Mouse (Mus musculus) midbrain, postnatal 0 days (tissue): ENCODE data around the gene Comtd1. TPM values are rescaled to one million over a fixed set of nuclear protein-coding genes. Genes with fewer than 3 reads are reported as not detected.

Experiments used
- ATAC-seq: fragments of 200-750 bp; cut with Nextera tagmentation; 2 replicates; pipeline ENCODE4 v1.8.0; 2017; ENCODE audit warnings: moderate number of reproducible peaks, mild to moderate bottlenecking, moderate TSS enrichment, moderate library complexity; ENCODE audit not compliant: low FRiP score
- DNase-seq: peaks from one replicate; pipeline ENCODE4 v3.0.0-alpha.2; 2015; ENCODE audit warnings: low spot score
- H3K27ac ChIP-seq: fragments of 300-500 bp; sonication (generic); 2 replicates; pipeline ENCODE4 v1.5.1; 2014; ENCODE audit warnings: low read depth, mild to moderate bottlenecking, low read length, mixed read lengths
- H3K27me3 ChIP-seq: fragments of 300-500 bp; sonication (generic); 2 replicates; pipeline ENCODE4 v1.6.1; 2014; ENCODE audit warnings: low read length, control low read depth, mixed read lengths; ENCODE audit not compliant: insufficient read depth
- H3K36me3 ChIP-seq: fragments of 300-500 bp; sonication (generic); 2 replicates; pipeline ENCODE4 v1.6.1; 2014; ENCODE audit warnings: low read length, control low read depth, mixed read lengths; ENCODE audit not compliant: insufficient read depth
- H3K4me1 ChIP-seq: fragments of 300-500 bp; sonication (generic); 2 replicates; pipeline ENCODE4 v1.6.1; 2014; ENCODE audit warnings: mild to moderate bottlenecking, control low read depth, antibody characterized with exemption, low read length, mixed read lengths; ENCODE audit not compliant: insufficient read depth
- H3K4me2 ChIP-seq: fragments of 300-500 bp; sonication (generic); 2 replicates; pipeline ENCODE4 v1.6.1; 2014; ENCODE audit warnings: low read depth, mild to moderate bottlenecking, low read length, mixed read lengths; ENCODE audit not compliant: poor library complexity, severe bottlenecking
- H3K4me3 ChIP-seq: fragments of 300-500 bp; sonication (generic); 2 replicates; pipeline ENCODE4 v1.5.1; 2014; ENCODE audit warnings: low read depth, mild to moderate bottlenecking, low read length, moderate library complexity
- H3K9ac ChIP-seq: fragments of 300-500 bp; sonication (generic); replicated peaks from 2 replicates; pipeline ENCODE4 v1.6.1; 2014; ENCODE audit warnings: mild to moderate bottlenecking, low read length, moderate library complexity, mixed read lengths; ENCODE audit not compliant: poor library complexity, severe bottlenecking
- H3K9me3 ChIP-seq: fragments of 300-500 bp; sonication (generic); 2 replicates; pipeline ENCODE4 v1.6.1; 2016; ENCODE audit warnings: low read length, control low read depth
- CTCF ChIP-seq: IDR thresholded peaks from 2 replicates; pipeline ENCODE4 v1.5.1; 2016; ENCODE audit warnings: antibody characterized with exemption, mild to moderate bottlenecking
- WGBS: fragments of 180-500 bp; shearing (Covaris S2); extraction: QIAGEN DNeasy Blood & Tissue Kit; methylation state at CpG from one replicate; pipeline ENCODE4 v1.1.7; 2014; 5-methylcytosine and 5-hydroxymethylcytosine counted together
- polyA plus RNA-seq: library from polyadenylated mRNA; unstranded; fragments of >200 nt; fragmentation: Nextera tagmentation; extraction: Ambion mirVana; gene quantifications from 2 replicates; pipeline ENCODE4 v1.2.1, GENCODE M21; 2015
- total RNA-seq: library from RNA; depleted of rRNA; stranded (reverse); fragments of >200 nt; gene quantifications from 2 replicates; pipeline ENCODE4 v1.2.3, GENCODE M21; 2014

Comtd1 gene
- total and polyA plus RNA-seq, 2 experiments from 2014 or later: 38.5 to 58.4 TPM

DNA sequence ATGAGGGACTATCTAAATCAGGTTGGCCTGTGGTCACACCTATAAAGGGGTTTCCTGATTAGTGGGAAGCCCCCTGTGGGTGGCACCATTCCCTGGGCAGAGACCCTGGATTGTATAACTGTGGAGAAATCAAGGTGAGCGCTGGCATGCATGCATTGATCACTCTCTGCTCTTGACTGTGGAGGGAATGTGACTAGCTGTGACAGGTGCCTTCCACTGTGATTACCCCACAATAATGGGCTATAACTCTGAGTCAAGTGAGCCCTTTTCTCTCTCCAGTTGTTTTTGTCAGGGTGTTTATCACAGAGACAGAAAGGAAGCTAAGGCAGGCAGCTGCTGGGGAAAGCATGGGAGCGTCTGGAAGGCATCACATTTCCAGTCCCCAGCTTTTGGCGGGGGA lies 32.5 kb downstream of the Comtd1 start:
- no peaks in the 10 kb centered on the region for H3K9me3 ChIP-seq
- H3K9ac ChIP-seq: no peak overlapping the region
- WGBS: 81% methylated on average over 3 of the region's 3 CpGs
- H3K4me2 ChIP-seq: no peak overlapping the region
- no peak for ATAC-seq
- DNase-seq: no peak
- H3K27me3 ChIP-seq: no peaks in the 10 kb centered on the region
- H3K4me3 ChIP-seq: no peak overlapping the region
- no peaks in the 10 kb centered on the region for H3K36me3 ChIP-seq
- H3K4me1 ChIP-seq: no peaks in the 10 kb centered on the region
- TF ChIP-seq CTCF: no peak
- no peak overlapping the region for H3K27ac ChIP-seq

DNA sequence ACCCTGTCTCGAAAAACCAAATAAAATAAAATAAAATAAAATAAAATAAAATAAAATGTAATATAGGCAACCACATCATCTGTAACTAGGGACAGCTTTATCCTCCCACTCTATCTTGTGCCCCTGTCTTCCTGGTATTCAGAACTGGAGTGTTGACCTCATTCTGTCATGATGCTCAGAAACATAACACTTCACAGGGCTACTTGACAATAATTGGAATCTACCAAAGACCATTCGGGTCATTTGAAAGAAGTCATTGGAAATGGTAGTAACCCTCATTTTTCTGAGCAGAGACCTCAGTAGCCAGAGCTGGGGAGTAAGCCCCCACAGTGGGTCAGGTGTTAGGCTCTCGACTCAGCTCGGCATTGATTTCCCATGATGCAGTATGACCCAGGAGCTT lies 34.2 kb downstream of the Comtd1 start:
- no peak for ATAC-seq

DNA sequence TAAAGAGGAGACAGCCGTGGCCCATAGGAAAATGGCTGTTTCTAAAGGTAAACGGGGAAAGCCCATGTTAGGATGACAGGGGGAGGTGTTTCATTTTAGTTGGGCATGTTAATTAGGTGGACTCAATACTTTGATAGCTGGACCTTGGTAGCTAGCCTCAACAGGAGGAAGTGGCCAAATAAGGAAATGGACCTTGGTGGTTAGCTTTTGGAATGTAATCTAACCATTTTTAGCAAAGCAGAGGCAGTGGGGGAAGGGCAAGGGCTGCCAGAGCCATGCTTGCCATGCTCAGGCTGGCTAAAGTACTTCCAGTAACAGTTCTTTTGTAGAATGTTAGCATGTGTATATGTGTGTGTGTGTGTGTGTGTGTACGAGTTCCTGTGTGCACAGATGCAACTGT lies 34.9 kb downstream of the Comtd1 start:
- Histone ChIP-seq H3K9ac (no peak overlapping the region), H3K4me1 (no peaks in the 10 kb centered on the region), H3K27me3 (no peaks in the 10 kb centered on the region), H3K36me3 (no peaks in the 10 kb centered on the region), H3K27ac (no peak overlapping the region), H3K4me2 (no peak overlapping the region), H3K9me3 (no peaks in the 10 kb centered on the region), H3K4me3 (no peak overlapping the region)
- WGBS: 86% methylated on average over 3 of the region's 3 CpGs
- no peak for ATAC-seq
- DNase-seq: no peak
- no peak for TF ChIP-seq CTCF

More for the DNA sequence above, 34.2 kb downstream of the Comtd1 start:
- H3K27me3 ChIP-seq: no peaks in the 10 kb centered on the region
- no peak overlapping the region for H3K4me2 ChIP-seq
- no peaks in the 10 kb centered on the region for H3K4me1 ChIP-seq
- DNase-seq: no peak
- WGBS: 90% methylated on average over 4 of the region's 4 CpGs
- no peaks in the 10 kb centered on the region for H3K36me3 ChIP-seq
- H3K27ac ChIP-seq: no peak overlapping the region
- no peaks in the 10 kb centered on the region for H3K9me3 ChIP-seq
- TF ChIP-seq CTCF: no peak
- H3K4me3 ChIP-seq: no peak overlapping the region
- H3K9ac ChIP-seq: no peak overlapping the region

DNA sequence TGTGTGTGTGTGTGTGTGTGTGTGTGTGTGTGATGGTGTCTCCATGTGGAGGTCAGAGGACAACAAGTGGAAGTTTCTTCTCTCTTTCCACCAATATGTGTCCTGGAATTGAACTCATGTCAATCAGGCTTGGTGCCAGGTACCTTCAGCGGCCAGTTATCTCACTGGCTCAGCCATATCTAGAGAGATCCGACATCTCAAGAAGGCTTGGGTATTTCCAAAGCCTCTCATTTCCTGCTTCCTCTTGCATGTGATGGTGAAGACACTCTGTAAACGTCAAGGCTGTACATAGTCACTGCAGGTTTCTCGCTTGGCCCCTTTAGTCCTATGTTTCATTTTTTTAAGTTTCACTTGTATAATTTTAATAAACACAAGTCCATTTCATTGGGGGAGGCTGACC lies 35.6 kb downstream of the Comtd1 start:
- no peak for TF ChIP-seq CTCF
- Histone ChIP-seq H3K4me2 (no peak overlapping the region), H3K9ac (no peak overlapping the region), H3K4me3 (no peak overlapping the region), H3K27me3 (no peaks in the 10 kb centered on the region), H3K4me1 (no peaks in the 10 kb centered on the region), H3K27ac (no peak overlapping the region), H3K36me3 (no peaks in the 10 kb centered on the region), H3K9me3 (no peaks in the 10 kb centered on the region)
- 91% methylated on average over 4 of the region's 4 CpGs for WGBS
- DNase-seq (no peak), ATAC-seq (no peak)

DNA sequence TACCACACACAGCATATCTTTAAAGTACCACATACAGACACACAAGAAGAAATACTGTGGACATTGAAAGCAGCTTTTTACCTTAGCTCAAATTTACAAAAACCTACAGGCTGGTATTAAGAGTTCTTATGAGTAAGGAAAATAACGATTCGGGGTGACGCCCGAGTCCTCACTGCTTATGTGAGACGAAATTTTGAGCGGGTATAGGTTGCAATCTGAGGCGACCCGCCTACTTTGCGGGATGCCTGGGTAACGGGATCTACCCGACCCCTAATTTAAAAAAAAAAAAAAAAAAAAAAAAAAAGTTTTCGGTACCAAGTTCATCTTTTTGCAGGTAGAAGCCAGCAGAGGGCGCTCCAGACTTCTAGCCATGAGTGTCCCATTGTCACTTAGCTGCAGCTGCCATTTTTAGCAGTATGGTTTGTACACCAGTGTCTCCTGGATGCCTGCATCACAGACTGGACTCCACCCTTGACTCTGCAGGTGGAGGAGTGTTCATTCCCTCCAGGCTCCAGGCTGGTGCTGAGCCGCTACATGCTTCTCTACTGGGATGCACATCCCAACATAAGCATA lies 36.1 kb downstream of the Comtd1 start:
- ATAC-seq (no peak), DNase-seq (peak; percentile 53)
- H3K4me2 ChIP-seq: no peak overlapping the region
- no peaks in the 10 kb centered on the region for H3K36me3 ChIP-seq
- no peak overlapping the region for H3K4me3 ChIP-seq
- no peak overlapping the region for H3K9ac ChIP-seq
- H3K9me3 ChIP-seq: no peaks in the 10 kb centered on the region
- TF ChIP-seq CTCF: peak; percentile 53; the same call in 1 of the 2 replicates
- H3K27me3 ChIP-seq: no peaks in the 10 kb centered on the region
- H3K27ac ChIP-seq: no peak overlapping the region
- 25% methylated on average over 14 of the region's 14 CpGs for WGBS
- H3K4me1 ChIP-seq: no peaks in the 10 kb centered on the region

DNA sequence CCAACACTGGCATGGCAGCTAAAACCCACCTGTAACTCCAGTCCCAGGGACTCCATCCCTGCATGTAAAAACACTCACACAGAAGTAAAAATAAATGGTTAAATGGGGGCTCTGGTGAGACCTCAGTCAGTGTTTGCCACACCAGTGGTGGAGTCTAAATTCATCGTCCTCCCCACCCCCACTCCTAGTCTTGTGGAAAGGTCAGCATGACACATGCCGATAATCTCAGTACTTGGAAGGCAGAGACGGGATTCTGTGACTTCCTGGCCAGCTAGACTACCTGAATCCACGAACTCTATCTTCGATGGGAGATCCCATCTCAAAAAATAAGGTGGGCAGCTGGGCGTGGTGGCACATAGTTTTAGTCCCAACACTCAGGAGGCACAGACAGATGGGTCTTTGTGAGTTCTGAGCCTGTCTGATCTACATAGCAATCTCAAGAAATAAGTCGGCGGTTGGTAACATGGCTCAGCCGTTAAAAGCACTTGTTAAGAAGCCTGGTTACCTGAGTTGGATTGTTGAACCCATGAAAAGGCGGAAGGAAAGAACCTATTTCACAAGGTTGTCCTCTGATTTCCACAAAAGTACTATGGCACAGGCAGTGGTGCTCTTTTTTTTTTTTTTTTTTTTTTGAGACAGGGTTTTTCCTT lies 36.9 kb downstream of the Comtd1 start:
- Histone ChIP-seq H3K9ac (no peak overlapping the region), H3K27ac (no peak overlapping the region), H3K4me1 (no peaks in the 10 kb centered on the region), H3K9me3 (no peaks in the 10 kb centered on the region), H3K4me3 (no peak overlapping the region), H3K27me3 (no peaks in the 10 kb centered on the region), H3K36me3 (no peaks in the 10 kb centered on the region), H3K4me2 (no peak overlapping the region)
- 87% methylated on average over 10 of the region's 10 CpGs for WGBS
- no peak for TF ChIP-seq CTCF
- no peak for ATAC-seq
- no peak for DNase-seq
